Mouse (Mus musculus) embryo, embryonic 10.5 days (tissue): ENCODE measurements at regions not wholly inside any gene's neighbourhood (a gene's known extent, or its start where the extent isn't known, plus 50 kb on each side); places are given as distances from the start of the nearest gene placed in this dataset.
"Not testable (repeated sequence)": the region's sequence is repeated elsewhere in the genome, so short reads cannot be mapped to it uniquely, and the experiment has no call there.

Experiments
- DNase-seq: peaks from one replicate; pipeline ENCODE4 v3.0.0-alpha.2; 2015; ENCODE audit warnings: low spot score

GRCm38 (mm10) chr1:35869381-35870143, 198.6 kb upstream of the Hs6st1 start:
- peak; percentile 94 for DNase-seq

- DNase-seq = no peak
These were observed 197.9 kb upstream of the Hs6st1 start for GRCm38 (mm10) chr1:35870144-35870827.

DNA sequence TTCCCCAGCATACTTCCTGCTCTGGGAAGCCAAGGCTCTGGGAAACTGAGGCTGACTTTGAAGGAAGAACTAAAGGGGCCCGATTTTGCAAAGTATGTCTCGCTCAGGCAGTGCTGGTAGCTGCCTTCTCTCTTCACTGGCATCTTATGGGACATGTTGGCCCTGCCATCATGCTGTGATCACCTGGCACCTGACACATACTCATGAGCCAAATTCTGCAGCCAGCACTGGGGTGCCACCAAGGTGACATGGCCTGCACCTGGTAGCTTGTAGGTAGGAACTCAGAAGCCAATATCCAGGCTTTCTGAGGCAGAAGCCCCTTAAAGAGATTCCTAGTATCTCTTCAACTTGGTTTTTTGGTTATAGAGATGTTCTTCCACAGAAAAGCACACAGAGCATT, 195.2 kb upstream of the Hs6st1 start:
- no peak for DNase-seq

DNA sequence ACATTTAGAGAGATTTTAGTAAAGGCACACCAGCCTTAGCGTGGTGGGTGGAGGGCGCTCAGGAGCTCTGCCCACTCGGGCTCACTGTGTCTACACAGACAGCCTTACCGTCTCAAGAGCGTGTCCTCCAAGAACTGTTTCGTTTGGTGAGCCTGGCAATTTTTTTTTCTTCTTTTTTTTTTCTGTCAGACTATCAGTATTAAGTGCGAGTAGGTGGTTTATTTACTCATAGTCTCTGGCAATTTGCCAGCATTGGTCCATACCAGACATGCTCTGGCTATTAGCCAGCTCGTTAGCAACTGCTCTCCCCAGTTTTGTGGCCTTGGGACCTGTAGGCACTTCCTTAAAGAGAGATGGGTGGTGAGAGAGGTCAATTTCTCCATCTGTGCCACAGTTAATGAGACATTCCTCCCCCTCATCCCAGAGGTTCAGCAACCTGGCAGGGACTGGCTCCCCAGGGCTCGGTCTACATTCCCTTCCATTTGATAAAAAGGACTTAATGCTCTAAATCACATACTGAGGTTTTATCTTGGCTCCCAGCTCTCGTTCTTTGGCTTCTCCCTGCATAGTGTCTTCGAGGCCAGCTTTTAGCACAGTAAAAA, 192.9 kb upstream of the Hs6st1 start:
- DNase-seq = no peak

DNA sequence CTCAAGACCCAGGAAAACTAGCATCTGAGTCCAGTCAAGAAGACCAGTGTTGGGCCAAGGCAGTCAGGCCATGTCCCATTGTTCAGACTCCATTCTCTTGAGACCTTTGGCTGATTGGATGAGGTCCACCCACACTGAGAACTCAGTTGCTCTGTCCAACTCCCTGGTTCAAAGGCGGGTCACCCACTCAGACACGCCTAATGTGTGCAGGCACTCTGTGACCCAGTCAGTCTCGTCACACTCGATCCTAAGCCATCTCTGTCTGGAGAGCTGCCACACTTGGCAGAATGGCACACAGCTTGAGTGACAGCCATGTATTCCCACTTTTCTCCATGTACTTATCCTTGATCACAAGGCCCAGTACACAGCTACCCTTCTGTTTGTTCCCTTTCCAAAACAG, 189.8 kb upstream of the Hs6st1 start:
- DNase-seq = no peak

DNA sequence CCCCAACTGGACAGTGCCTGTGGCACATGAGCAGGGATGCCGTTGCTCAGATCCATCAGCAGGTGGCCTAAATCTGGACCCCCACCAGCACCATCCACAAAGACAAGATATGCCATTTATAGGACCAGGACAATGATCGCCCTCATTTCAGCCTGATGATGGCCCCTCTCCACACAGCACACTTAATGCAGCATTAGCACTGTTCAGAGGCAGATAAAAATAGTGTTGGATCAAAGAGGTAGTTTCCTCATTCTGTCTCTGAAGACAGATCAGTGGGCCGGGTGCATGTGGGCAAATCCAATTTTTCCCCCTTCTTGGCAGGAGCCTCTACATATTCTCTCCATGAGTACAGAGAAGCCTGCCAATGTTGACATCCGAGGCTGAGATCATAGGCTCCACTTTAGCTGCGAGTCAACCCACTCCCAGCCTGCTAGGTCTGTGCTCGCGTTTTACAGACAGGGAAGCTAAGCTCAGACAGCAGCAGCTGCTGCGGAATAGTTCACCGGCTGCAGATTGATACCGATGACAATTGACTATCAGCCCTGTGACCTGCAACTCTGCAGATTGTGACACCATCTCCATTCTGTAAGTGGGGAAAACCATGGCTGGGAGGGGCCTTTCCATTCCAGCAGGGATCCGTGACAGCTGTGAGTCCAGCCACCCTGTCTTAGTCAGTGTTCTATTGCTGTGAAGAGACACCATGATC, 188.7 kb upstream of the Hs6st1 start:
- no peak for DNase-seq

DNA sequence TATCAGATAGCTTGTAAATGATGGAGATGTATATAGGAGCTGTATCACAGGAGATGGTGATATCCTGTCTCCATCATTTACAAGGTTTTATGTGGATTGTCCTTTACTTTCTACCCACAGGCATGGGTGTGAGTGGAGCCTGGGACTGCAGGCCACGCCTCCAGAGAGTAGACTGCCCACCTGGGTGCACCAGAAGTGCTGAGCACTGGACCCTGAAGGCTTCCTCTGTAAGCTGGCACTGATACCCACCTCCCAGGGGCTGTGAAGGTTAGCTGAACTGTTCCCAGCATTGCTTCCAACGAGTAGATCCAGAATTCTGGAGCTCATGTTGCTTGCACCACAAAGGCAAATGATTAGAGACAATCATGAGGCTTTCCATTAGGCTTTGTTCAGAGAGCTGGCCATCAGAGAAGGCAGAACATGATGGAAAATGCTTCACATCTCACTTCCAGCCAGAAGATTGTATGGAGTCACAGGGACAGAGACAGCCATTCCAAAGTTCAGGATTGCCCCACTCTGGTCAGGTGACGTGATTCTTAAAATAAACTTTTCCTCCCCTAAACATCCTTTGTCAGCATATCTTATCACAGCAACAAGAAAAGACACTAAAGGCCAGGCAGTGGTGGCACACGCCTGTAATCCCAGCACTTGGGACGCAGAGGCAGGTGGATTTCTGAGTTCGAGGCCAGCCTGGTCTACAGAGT, 187.5 kb upstream of the Hs6st1 start:
- no peak for DNase-seq

GRCm38 (mm10) chr1:35881521-35881920, 186.7 kb upstream of the Hs6st1 start:
- DNase-seq = no peak

GRCm38 (mm10) chr1:35882101-35882500, 186.1 kb upstream of the Hs6st1 start:
- DNase-seq = no peak

DNA sequence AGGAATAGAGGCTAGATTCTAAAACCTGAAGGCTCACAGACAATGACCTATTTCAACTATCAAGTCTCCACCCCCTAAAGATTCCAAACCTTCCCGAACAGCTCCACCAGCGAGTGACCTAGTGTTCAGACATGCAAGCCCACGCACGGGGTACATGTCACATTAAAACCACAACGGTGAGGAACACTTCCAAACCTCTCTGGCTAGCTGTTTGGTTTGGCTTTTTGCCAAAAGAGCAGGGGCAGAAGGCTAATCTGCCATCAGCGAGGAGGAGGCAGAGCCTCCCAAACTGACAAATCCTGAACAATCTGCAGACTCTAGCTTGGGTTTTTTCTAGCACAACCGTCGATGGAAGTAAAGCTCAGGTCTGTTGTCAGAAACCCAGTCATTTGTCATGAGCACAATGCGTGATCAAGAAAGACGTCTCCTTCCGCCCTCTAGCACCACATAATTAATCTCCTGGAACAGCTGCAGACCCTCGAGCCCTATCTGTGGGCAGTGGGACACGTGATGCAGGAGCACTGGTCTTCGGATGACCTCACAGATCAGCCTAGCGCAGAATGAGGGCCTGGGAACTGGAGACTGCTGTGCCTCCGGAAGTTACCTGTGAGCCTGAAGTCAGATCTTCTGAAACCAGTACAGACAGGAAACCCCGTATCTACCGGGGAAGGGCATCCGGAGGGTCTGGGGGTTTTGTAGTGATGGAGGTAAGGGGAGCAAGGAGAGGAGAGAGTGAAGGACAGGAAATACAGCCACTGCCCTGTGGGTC, 178.3 kb upstream of the Hs6st1 start:
- peak; percentile 23 for DNase-seq

DNA sequence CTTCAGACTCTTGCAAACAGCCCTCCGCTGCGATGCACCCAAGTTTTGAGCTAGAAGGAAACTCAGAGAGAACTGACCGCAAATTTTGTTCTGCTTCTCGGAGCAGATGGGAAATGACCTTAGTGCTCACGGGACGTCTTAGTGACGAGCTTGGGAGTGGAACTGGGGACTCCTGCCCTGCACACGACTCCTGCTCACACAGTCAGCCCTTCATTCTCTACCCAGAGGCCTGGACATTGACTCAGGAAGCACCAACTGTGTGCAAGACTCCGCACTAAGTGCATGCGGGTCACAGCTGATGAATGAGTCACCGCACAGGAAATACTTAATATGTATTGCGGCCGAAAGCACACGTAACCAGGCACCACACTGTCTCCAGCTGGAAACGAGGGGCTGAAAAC, 177.7 kb upstream of the Hs6st1 start:
- no peak for DNase-seq

- DNase-seq = no peak
These were observed 168.7 kb upstream of the Hs6st1 start for GRCm38 (mm10) chr1:35899536-35899935.

GRCm38 (mm10) chr1:35904001-35904547, 164.1 kb upstream of the Hs6st1 start:
- DNase-seq = no peak

DNA sequence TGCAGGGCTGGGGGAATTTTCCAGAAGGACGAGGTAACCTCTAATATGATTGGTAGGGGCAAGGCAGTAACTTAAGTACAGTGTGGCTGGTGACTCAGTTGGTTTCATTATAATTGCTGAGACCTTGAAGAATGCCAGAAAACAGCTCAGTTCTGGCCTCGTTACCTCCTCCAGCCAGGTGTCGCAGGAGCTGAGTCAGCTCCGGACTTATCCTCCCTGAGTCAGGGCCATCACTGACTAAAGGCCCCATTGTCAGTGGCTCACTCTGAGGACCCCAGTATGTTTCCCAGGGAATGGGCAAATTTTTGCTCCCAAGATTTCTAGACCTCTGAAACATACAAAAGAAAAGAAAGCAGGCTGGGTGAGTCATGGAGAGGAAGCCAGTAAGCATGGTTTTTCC, 154.6 kb upstream of the Hs6st1 start:
- no peak for DNase-seq

DNA sequence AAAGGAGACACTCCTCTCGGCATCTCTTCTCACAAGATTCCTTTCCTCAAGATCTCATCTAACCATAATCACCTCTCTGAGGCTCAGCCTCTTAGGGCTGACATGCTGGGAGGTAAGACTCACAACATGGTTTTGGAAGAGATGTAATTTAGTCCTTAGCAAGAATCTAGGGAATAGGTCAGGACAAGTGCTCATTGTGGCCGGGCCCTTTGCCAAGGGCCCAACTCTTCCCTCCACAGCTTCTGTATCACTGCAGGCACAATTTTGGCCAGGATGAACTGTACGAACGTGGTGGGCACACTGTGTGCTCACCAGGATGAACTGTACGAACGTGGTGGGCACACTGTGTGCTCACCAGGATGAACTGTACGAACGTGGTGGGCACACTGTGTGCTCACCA, 154.0 kb upstream of the Hs6st1 start:
- not testable (repeated sequence) for DNase-seq

DNA sequence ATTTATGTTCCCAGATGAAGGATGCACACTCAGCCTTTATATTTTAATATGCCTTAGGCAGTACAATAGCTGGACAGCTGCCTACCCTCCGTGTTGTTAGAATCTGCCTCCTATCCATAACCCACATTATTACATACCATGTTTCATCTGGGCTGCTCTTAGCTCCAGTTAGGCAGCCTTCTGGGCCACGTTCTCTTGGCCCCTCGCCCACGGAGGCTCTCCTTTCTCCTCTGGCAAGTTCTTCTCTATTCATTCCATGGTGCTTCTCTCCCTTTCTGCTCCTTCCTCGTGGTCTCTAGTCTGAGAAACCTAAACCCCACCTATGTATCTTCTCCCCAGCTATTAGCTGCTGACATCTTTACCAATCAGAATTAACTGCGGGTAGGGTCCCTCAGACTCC, 152.7 kb upstream of the Hs6st1 start:
- no peak for DNase-seq

DNA sequence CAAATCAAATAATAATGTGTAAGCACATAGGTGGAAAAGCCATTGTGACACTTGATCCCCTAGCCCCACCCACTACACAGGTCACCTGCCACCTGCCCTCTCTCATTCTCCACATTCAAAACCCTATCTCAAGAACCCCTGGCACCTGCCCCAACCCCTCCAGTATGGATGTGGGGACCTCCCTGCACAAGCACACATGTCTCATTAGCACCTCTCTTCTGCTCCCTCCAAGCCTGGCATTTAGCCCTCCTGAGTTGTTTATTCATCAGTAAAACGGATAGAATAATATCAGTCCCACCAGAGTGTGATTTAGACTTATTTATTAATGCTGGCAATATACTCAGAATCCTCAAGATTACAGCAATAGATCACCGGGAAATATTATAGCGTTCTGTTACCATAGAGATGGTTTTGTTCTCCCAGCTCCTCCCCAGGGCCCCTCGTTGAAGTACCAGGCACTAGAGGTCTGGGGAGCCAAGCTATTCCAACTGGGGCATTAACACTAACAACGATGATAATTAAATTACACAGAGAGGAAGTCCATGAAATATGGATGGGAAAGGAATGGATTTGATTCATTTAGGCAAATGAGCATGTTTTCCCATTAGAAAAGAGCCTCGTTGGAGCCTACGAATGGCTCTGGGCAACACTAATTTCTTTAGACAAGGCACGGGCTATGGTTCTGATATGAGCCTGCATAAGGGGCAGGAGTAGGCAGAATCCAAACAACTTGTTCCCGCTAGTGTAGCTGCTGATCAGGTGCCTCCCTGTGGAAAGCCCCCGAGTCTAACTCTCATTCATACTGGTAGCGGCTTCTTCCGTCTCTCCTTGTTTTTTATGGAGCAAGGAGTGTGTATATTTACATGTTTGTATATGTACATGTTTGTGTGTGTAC, 148.1 kb upstream of the Hs6st1 start:
- DNase-seq = no peak

DNA sequence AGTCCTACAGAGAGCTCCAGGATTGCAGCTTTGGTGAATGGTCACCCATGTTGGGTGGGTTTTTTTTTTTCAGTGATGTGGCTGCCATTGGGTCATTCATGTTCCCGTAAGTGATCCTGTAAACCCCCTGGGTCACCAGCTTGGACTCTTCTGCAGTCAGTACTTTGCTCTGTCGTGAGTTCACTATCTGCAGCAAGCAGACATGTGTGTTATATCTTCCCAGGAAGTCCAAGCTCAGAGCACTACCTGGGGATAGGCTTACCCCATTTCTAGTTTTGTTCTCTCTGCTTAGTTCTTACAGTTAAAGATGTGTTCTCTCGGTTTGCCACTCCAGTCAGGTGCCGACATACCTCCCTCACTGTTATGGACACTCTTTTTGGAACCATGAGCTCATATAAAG, 143.4 kb upstream of the Hs6st1 start:
- DNase-seq = no peak

GRCm38 (mm10) chr1:35925301-35925700, 142.9 kb upstream of the Hs6st1 start:
- no peak for DNase-seq
